Mouse (Mus musculus) embryonic fibroblast, embryonic 13.5 days (primary cell): ENCODE data around the gene Rimbp2.

Experiments used
- CTCF ChIP-seq: IDR thresholded peaks from 2 replicates; pipeline ENCODE4 v1.5.1; 2011; ENCODE audit warnings: mild to moderate bottlenecking, control low read depth, low read length, moderate library complexity, borderline replicate concordance; ENCODE audit not compliant: insufficient read depth
- POLR2A ChIP-seq: IDR thresholded peaks from 2 replicates; pipeline ENCODE4 v1.6.1; 2011; ENCODE audit warnings: low read depth, mild to moderate bottlenecking, control low read depth, low read length, moderate library complexity

GRCm38 (mm10) chr5:128715171-128715570, 238.1 kb downstream of the Rimbp2 start:
- TF ChIP-seq CTCF (no peak), POLR2A (no peak)
